Mouse (Mus musculus): ENCODE results near the gene Ccdc60. TPM values are rescaled to one million over a fixed set of nuclear protein-coding genes. Genes with fewer than 3 reads are reported as not detected.
A peak's percentile ranks its signal among the peaks of the same experiment; 100 is the strongest.

Gene Ccdc60
- polyA plus RNA-seq, 1 experiment from 2014 or later: 1.3 TPM

DNA sequence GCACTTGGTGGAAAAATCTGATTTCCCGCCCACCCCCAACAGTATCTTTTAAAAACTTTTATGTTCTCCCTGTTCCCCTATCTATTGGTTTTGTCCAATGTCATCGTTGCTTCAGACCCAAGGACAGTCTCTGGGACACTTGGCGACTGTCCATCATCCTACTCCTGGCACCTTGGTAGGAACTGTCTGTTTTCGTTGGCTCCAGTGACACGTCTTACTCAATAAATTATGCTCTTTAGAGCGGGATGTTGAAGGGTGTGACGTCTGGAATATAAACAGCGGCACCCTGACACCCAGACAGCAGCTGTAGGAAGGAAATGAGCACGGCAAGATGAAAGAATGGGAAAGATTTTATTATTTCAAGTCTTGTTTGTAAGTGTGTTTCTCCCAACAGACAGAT lies 12.2 kb upstream of the Ccdc60 start:
- ATAC-seq (ENCODE audit: low FRiP score): no peak

DNA sequence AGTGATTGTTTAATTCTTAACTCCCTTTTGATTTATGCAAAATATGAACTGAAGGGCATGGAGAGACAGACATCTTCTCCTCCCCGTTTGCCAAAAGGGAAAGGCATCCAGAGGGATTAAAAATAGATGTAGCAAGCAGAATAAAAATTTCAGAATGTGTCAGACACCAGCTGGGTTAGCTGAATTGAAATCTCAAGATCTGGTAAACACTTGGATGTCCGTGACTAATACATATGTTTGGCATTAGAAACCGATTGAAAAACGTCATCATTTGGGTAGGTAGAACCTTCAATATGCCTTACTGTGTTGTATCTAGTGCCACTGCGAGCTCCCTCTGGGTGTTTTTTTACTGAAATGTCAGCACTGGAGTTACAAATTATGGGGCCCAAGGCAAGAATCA lies 4.7 kb upstream of the Ccdc60 start:
- no peaks in the 10 kb centered on the region for H3K36me3 ChIP-seq
- no peak overlapping the region for H3K4me3 ChIP-seq (replicated peaks)
- no peak overlapping the region for H3K9ac ChIP-seq (replicated peaks)
- no peaks in the 10 kb centered on the region; the same call in 1 of the 2 replicates for H3K27me3 ChIP-seq (replicated peaks)
- H3K27ac ChIP-seq (replicated peaks): no peak overlapping the region
- H3K9me3 ChIP-seq (replicated peaks): no peaks in the 10 kb centered on the region
- ATAC-seq (ENCODE audit: low FRiP score): no peak
- 88% methylated on average over 5 of the region's 5 CpGs for WGBS
- H3K4me2 ChIP-seq: no peak overlapping the region
- peaks cover 21% of the 10 kb centered on the region for H3K4me1 ChIP-seq

More for the DNA sequence above, 12.2 kb upstream of the Ccdc60 start:
- WGBS: 57% methylated on average over 9 of the region's 9 CpGs
- no peak overlapping the region for H3K27ac ChIP-seq (replicated peaks)
- H3K27me3 ChIP-seq (replicated peaks): no peaks in the 10 kb centered on the region
- no peak overlapping the region for H3K4me2 ChIP-seq
- H3K9me3 ChIP-seq (replicated peaks): no peaks in the 10 kb centered on the region
- no peak overlapping the region for H3K9ac ChIP-seq (replicated peaks)
- H3K36me3 ChIP-seq: no peaks in the 10 kb centered on the region
- no peak overlapping the region for H3K4me3 ChIP-seq (replicated peaks)
- no peaks in the 10 kb centered on the region for H3K4me1 ChIP-seq

DNA sequence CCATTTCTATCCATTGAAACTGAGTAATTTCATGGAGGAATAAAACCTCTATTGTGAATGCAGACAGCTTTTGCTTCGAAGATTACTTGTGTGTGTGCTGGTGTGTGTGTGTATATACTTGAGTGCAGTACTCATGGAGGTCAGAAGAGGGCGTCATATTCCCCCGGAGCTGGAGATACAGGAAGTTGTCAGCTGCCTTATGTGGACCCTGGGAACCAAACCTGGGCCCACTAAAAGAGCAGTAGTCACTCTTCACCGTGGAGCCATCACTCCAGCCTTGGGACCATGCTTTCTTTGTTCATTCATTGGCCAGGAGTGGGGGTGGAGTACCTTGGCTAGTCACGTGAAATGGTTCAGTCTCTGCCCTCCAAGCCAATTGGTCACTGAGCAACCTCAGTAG lies 1.8 kb upstream of the Ccdc60 start:
- WGBS: 77% methylated on average over 5 of the region's 5 CpGs
- Histone ChIP-seq H3K9me3 (replicated peaks) (no peaks in the 10 kb centered on the region), H3K9ac (replicated peaks) (no peak overlapping the region), H3K36me3 (no peaks in the 10 kb centered on the region), H3K4me1 (peaks cover 27% of the 10 kb centered on the region), H3K27ac (replicated peaks) (no peak overlapping the region), H3K27me3 (replicated peaks) (no peaks in the 10 kb centered on the region; the same call in 1 of the 2 replicates), H3K4me3 (replicated peaks) (no peak overlapping the region), H3K4me2 (no peak overlapping the region)
- no peak for ATAC-seq (ENCODE audit: low FRiP score)

DNA sequence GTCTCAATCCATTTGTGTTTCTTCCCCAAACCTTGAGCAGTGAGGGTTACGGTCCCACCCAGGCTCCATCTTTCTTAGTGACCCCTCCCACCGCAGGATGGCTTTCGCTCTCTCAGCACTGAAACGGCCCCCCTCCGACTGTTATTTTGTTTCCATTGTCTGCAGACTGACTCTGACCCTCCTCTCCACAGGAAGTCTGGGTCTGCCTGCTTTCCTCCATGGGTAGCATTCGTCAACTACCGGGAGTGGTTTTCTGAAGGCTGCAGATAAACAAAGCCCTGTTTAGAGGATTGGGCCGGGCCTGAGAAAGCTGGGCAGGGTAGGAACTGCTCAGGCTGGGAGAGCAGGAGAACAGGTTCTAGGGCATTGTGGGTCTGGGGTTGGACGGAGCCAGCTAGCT lies 1.1 kb upstream of the Ccdc60 start:
- Histone ChIP-seq H3K4me2 (peak overlapping the region; percentile 39), H3K9me3 (replicated peaks) (no peaks in the 10 kb centered on the region), H3K36me3 (no peaks in the 10 kb centered on the region), H3K27ac (replicated peaks) (no peak overlapping the region), H3K4me3 (replicated peaks) (no peak overlapping the region), H3K4me1 (peaks cover 32% of the 10 kb centered on the region), H3K9ac (replicated peaks) (no peak overlapping the region), H3K27me3 (replicated peaks) (no peaks in the 10 kb centered on the region; the same call in 1 of the 2 replicates)
- 2% methylated on average over 9 of the region's 9 CpGs for WGBS
- ATAC-seq (ENCODE audit: low FRiP score): no peak

DNA sequence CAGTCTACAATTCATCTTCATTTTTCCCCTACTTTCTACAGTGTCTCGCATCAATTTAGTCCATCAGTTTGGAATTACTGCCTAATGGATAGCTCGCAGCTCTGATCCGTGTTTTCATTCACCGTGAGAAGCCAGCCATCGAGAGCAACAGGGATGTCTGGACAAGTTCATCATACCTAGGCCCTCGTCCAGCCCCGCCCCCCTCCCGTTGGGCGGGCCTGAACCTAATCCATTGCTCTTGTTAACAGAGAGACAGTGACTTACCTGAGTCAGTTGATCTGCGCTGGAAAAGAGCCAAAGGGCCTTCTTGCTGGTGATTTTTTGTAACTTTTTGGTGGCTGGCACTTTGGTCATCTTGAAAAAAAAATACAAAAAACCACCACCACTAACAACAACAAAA lies 602 bp downstream of the Ccdc60 start:
- H3K27ac ChIP-seq (replicated peaks): no peak overlapping the region
- WGBS: 49% methylated on average over 10 of the region's 10 CpGs
- H3K9me3 ChIP-seq (replicated peaks): no peaks in the 10 kb centered on the region
- H3K27me3 ChIP-seq (replicated peaks): no peaks in the 10 kb centered on the region; the same call in 1 of the 2 replicates
- no peaks in the 10 kb centered on the region for H3K36me3 ChIP-seq
- ATAC-seq (ENCODE audit: low FRiP score): no peak
- H3K9ac ChIP-seq (replicated peaks): no peak overlapping the region
- no peak overlapping the region for H3K4me3 ChIP-seq (replicated peaks)
- H3K4me2 ChIP-seq: peak overlapping the region; percentile 17; the same call in 1 of the 2 replicates
- peaks cover 33% of the 10 kb centered on the region for H3K4me1 ChIP-seq

DNA sequence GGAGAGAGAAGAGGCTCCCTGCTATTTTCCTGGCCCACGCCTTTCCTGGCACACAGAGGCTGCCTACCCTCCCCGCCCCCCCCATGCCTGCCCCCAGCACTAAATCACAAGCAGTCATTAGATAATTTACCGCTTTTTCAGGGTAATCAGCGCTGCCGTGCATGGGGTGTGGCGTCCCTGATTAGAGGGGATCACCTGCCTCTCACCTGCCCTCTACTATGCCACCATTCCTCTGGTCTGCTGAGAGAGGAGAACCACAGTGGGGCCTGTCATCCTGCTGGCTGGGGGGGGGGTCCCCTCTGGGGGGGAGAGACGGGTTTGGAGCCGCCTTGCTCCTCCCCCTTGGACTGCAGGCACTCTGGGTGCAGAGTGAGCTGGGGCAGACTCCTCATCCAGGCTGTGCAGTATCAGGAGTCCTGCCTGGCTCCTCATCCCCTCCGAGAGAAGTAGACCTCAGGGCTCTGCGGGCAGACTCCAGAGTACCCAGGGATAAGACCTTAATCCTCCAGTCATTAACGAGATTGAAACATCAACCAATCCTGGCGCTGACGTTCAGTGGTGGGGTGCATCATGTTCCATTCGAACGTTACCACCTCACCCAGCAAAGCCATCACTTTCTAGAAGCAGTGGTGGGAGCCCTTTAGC lies 3.1 kb downstream of the Ccdc60 start:
- H3K4me2 ChIP-seq: peak overlapping the region; percentile 32
- H3K9me3 ChIP-seq (replicated peaks): no peaks in the 10 kb centered on the region
- 23% methylated on average over 15 of the region's 15 CpGs for WGBS
- no peaks in the 10 kb centered on the region for H3K27me3 ChIP-seq (replicated peaks)
- no peak for ATAC-seq (ENCODE audit: low FRiP score)
- H3K9ac ChIP-seq (replicated peaks): no peak overlapping the region
- H3K27ac ChIP-seq (replicated peaks): no peak overlapping the region
- no peak overlapping the region for H3K4me3 ChIP-seq (replicated peaks)
- peaks cover 30% of the 10 kb centered on the region for H3K4me1 ChIP-seq
- no peaks in the 10 kb centered on the region for H3K36me3 ChIP-seq

DNA sequence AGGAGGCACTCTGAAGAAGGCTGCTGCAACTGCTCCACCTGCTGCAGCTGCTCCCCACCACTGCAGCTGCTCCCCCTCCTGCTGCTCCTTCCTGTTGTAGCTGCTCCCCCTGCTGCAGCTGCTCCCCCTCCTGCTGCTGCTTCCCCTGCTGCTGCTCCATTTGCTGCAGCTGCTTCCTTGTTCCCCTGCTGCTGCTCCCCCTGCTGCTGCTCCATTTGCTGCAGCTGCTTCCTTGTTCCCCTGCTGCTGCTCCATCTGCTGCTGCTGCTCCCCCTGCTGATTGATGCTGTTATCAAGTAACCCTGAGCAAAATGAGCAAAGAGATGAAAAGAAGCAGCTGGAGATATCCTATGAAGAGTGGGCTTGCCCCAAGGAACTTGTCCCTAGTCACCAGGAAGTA lies 8.3 kb downstream of the Ccdc60 start:
- Histone ChIP-seq H3K9me3 (replicated peaks) (no peaks in the 10 kb centered on the region), H3K4me1 (peaks cover 15% of the 10 kb centered on the region), H3K27me3 (replicated peaks) (no peaks in the 10 kb centered on the region), H3K9ac (replicated peaks) (no peak overlapping the region), H3K36me3 (no peaks in the 10 kb centered on the region), H3K27ac (replicated peaks) (no peak overlapping the region), H3K4me2 (no peak overlapping the region), H3K4me3 (replicated peaks) (no peak overlapping the region)
- no peak for ATAC-seq (ENCODE audit: low FRiP score)

DNA sequence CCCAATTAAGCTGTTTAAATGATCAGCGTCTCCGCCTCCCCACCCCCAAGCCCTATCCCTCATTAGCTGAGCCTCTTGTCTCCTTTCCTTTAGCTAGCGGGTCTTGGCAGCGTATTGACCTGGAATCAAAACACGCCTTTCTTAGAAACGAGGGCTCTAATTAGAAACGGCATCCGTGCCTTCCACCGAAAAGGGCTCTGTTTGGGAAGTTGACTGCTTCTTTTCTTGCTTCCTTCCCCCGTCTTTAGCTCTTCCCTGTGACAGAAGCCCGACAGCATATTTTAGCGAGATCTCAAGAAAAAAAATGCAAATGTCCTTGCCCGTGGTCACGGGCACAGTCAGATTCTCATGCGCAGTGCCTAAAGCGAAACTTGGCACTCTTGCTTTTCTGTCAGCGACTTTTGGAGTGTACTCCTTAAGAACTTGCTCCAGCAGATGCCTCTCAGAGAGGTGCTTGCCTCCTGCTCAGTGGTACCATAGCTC lies 10.3 kb downstream of the Ccdc60 start:
- no peak overlapping the region for H3K9ac ChIP-seq (replicated peaks)
- H3K9me3 ChIP-seq (replicated peaks): no peaks in the 10 kb centered on the region
- no peak overlapping the region for H3K4me3 ChIP-seq (replicated peaks)
- peak overlapping the region; percentile 13; the same call in 1 of the 2 replicates for H3K27ac ChIP-seq (replicated peaks)
- H3K27me3 ChIP-seq (replicated peaks): no peaks in the 10 kb centered on the region
- H3K4me1 ChIP-seq: peaks cover 26% of the 10 kb centered on the region
- 72% methylated on average over 17 of the region's 17 CpGs for WGBS
- H3K4me2 ChIP-seq: 0 out of 2 replicates have a peak overlapping the region, but pooled peaks have one; percentile 1
- no peaks in the 10 kb centered on the region for H3K36me3 ChIP-seq
- no peak for ATAC-seq (ENCODE audit: low FRiP score)

DNA sequence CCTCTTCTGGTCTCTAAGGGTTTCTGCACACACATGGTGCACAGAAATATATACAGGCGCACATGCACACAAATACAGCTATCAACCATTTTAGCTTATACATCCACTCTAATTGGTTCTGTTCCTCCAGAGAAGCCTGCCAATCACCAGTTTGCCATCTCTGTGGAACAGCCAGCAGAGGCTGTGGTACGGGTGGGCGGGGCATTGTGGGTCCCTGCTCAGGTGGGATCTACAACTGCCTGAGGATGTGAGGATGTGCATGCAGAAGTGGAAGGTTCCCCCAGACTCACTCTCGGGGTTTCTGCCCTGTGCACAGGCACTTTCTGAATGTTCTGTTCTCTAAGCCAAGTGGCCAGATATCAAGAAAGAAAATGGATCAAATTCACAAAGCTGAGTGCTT lies 10.8 kb downstream of the Ccdc60 start:
- H3K27me3 ChIP-seq (replicated peaks): no peaks in the 10 kb centered on the region
- no peaks in the 10 kb centered on the region for H3K9me3 ChIP-seq (replicated peaks)
- no peak overlapping the region for H3K4me2 ChIP-seq
- H3K4me1 ChIP-seq: peaks cover 26% of the 10 kb centered on the region
- H3K9ac ChIP-seq (replicated peaks): no peak overlapping the region
- WGBS: 96% methylated on average over 4 of the region's 4 CpGs
- ATAC-seq (ENCODE audit: low FRiP score): no peak
- no peaks in the 10 kb centered on the region for H3K36me3 ChIP-seq
- H3K4me3 ChIP-seq (replicated peaks): no peak overlapping the region
- 0 out of 2 replicates have a peak overlapping the region, but pooled peaks have one; percentile 13 for H3K27ac ChIP-seq (replicated peaks)

DNA sequence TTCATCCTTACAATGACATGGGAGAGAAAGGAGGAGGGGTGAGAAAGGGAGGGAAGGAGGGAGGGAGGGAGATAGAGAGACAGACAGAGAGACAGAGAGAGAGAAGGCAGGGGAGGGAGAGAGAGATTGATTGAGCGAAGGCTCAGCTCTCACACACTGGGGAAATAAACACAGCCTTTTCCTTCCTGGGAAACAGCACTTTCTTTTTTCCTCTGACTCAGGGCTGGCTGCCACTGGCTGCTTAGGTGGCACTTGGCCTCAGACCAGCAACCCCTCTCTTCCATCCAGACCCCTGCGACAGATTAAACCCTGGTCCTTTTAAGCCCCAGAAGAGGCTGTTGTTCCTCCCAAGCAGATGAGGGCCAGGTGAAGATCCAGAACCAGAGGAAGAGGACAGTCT lies 14.0 kb downstream of the Ccdc60 start:
- Histone ChIP-seq H3K36me3 (no peaks in the 10 kb centered on the region), H3K9ac (replicated peaks) (no peak overlapping the region), H3K9me3 (replicated peaks) (no peaks in the 10 kb centered on the region), H3K4me3 (replicated peaks) (no peak overlapping the region), H3K4me2 (no peak overlapping the region), H3K4me1 (peaks cover 37% of the 10 kb centered on the region), H3K27me3 (replicated peaks) (no peaks in the 10 kb centered on the region), H3K27ac (replicated peaks) (peak overlapping the region; percentile 69)
- 29% methylated on average over 2 of the region's 2 CpGs for WGBS
- ATAC-seq (ENCODE audit: low FRiP score): peak; percentile 55

DNA sequence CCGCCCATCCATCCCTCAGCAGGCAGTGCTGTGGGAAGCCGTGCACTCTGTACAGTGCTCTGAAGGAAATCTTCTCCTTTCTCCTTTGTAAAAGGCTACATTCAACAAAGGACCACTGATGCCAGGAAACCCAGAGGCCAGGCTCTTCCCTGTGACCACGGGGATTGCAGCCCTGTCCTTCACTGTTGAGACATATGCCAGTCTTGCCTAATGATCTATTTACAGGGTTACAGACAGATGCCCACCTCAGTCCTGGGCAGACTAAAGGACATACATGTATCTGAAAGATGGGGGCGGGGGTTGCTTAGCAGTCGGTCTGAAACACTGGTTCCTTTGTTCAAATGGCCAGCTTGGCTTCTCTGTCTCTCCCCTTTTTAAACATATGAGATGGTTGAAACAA lies 14.4 kb downstream of the Ccdc60 start:
- no peaks in the 10 kb centered on the region for H3K36me3 ChIP-seq
- H3K9ac ChIP-seq (replicated peaks): no peak overlapping the region
- no peaks in the 10 kb centered on the region for H3K27me3 ChIP-seq (replicated peaks)
- H3K4me3 ChIP-seq (replicated peaks): no peak overlapping the region
- H3K4me2 ChIP-seq: no peak overlapping the region
- 43% methylated on average over 5 of the region's 5 CpGs for WGBS
- no peaks in the 10 kb centered on the region for H3K9me3 ChIP-seq (replicated peaks)
- peaks cover 42% of the 10 kb centered on the region for H3K4me1 ChIP-seq
- no peak; the same call in 1 of the 2 replicates for ATAC-seq (ENCODE audit: low FRiP score)
- peak overlapping the region; percentile 69 for H3K27ac ChIP-seq (replicated peaks)

DNA sequence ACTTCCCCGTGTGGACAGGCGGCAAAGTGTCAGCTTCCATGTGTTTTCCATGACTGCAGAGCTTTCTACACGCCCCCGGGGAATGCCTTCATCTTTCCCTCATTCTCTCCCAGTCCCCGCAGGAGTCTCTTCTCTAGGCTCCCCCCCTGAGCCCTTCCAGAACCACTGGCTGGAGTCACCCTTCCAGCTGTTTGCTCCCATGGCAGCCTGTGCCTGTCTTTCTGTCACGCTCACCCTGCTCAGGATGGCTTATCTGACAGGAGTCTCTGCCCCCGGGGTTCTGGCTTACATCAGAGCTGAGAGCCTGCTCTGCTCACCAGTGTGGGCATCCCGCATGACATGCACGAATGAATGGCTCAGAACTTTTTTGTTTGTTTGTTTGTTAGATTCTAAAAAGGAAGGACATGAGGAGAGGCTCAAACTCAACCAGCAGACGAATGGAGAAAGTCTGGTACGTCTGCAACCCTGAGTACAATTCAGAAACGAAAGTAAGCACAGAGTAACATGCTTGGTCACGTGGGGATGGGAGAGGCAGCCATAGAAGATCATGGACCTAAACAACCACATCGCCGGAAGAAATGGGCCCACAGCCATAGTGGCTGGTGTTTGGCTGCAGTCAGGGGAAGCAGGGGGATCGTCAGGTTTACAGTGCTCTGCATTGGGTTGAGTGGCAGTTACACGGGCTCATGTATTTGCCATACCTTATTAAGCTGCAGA lies 17.1 kb downstream of the Ccdc60 start:
- ATAC-seq (ENCODE audit: low FRiP score): no peak
- Histone ChIP-seq H3K27ac (replicated peaks) (no peak overlapping the region), H3K4me3 (replicated peaks) (no peak overlapping the region), H3K9me3 (replicated peaks) (no peaks in the 10 kb centered on the region), H3K9ac (replicated peaks) (no peak overlapping the region), H3K4me2 (no peak overlapping the region), H3K27me3 (replicated peaks) (no peaks in the 10 kb centered on the region), H3K36me3 (no peaks in the 10 kb centered on the region), H3K4me1 (peaks cover 41% of the 10 kb centered on the region)
- WGBS: 77% methylated on average over 17 of the region's 17 CpGs
